Mouse (Mus musculus) liver, embryonic 14.5 days (tissue): ENCODE results near the gene Cnpy2.

Source experiments
- CTCF ChIP-seq: IDR thresholded peaks from 2 replicates; pipeline ENCODE4 v1.5.1; 2016; ENCODE audit warnings: antibody characterized with exemption, low read depth, control low read depth
- EP300 ChIP-seq: IDR thresholded peaks from 2 replicates; pipeline ENCODE4 v1.6.1; 2016; ENCODE audit warnings: antibody characterized with exemption, low read depth

GRCm38 (mm10) chr10:128310177-128310576 lies 12.1 kb upstream of the Cnpy2 start:
- no peak for TF ChIP-seq CTCF
- TF ChIP-seq EP300: no peak
